Mouse (Mus musculus) skeletal muscle tissue, adult 2 months (tissue): Measurements from ENCODE around the gene Tkt.
A peak's percentile ranks its signal among the peaks of the same experiment; 100 is the strongest.
"Not testable (repeated sequence)": the region's sequence is repeated elsewhere in the genome, so short reads cannot be mapped to it uniquely, and the experiment has no call there.

Experiments used
- DNase-seq: peaks from one replicate; pipeline ENCODE4 v3.0.0-alpha.2; 2012; ENCODE audit warnings: low read depth, low spot score

Gene Tkt

GRCm38 (mm10) chr14:30553185-30553584 lies 5.0 kb downstream of the Tkt start:
- no peak for DNase-seq

GRCm38 (mm10) chr14:30556651-30557050 lies 8.5 kb downstream of the Tkt start:
- no peak for DNase-seq

- no peak for DNase-seq
Observed at GRCm38 (mm10) chr14:30557730-30558129, 9.6 kb downstream of the Tkt start.

DNA sequence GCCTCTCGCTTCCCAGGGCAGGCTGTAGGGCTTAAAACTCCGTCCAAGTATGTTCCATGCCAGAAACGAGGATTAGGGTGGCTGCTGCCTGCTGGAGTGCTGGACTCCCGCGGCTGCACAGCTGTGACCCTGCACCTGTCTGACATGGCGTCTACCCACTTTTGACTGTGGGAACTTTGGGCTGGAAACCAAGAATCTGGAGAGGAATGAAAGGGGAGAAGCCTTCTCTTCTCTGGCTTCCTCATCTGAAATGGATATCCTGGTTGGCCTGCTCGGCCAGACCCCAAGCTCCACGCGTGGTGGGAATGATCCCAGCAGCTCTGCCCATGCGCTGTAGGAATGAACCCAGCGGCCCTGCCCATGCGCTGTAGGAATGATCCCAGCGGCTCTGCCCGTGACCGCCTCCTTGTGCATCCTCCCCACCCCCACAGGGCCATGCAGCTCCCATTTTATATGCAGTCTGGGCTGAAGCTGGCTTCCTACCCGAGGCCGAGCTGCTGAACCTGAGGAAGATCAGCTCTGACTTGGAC lies 11.2 kb downstream of the Tkt start:
- DNase-seq: peak; percentile 87

DNA sequence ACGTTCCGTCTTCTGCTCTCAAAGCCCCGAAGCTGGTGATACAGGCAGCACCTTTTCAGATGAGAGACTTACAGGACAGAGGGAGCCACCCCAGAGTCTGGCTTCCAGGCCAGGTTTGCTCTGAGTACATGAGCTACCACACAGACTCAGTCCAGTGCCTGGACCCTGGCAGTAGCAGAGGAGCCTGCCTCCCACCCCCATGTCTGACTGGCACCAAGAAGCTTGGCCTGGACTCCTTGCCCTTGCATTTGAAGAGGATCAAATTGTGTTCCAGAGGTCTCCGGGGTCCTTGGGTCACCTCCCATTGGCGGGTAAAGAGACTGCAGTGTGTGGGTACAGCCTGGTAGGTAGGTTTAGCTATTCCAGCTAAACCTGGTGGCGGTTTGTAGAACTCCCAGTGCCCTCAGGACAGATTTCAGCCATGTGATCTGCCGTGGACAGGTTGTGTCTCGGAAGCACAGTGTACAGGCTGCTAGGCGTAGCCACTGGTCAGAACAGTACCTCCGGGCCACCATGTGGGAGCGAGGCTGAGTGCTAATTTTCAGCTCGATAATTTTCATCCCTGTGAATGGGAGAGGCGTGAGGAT lies 12.7 kb downstream of the Tkt start:
- DNase-seq: no peak

DNA sequence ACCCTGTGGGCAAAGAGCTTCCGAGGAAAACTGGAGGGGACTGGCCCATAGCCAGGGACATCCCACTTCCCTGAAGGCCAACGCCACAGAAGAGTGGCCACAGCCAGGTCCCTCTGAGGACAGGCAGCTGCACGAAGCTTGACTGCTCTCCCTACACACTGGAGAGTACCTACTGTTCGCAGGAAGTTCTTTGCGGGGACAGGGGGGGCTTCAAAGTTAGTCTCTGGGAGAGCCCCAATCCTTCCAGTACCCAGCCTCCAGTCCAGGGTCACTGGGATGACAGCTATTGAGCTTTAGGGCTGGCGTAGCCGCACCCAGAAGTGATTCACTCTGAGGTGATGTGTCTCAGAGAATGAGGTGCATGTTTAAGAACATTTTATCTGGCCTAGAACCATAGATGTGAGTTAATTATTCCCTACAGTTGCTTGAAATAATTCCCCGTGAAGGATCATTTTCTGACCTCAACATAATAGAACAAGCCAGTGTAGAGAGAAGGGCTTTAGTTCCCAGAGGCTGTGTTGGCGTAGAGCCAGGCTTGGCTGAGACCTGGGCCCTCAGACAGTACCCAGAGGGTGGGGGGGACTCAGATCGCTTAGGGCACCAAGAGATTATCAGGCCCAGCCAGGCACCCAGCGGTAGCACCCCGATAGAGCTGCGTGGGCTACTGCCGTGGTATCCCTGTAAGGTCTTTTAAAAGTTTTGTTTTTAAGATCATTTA lies 13.5 kb downstream of the Tkt start:
- no peak for DNase-seq

- DNase-seq: no peak
Observed at GRCm38 (mm10) chr14:30562343-30562742, 14.2 kb downstream of the Tkt start.

- DNase-seq: peak; percentile 78
Observed at GRCm38 (mm10) chr14:30564451-30564850, 16.3 kb downstream of the Tkt start.

DNA sequence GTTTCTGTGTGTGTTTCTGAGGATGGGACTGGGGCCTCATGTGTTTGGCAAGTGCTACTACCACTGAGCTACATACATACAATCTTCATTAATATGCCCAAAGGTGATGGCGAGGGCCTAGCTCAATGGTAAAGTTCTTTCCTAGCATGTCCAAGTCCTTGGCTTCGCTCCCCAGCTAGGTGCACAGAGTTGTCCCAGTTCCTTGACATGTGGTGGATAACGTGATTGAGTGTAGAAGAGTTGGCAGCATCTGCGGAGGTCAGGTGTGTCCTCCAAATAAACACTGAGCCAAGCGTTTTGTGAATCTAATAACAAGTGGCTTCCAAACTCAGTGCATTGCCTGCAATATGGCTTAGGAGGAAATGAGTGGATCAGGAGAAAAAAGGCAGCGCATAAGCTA lies 18.2 kb downstream of the Tkt start:
- no peak for DNase-seq

DNA sequence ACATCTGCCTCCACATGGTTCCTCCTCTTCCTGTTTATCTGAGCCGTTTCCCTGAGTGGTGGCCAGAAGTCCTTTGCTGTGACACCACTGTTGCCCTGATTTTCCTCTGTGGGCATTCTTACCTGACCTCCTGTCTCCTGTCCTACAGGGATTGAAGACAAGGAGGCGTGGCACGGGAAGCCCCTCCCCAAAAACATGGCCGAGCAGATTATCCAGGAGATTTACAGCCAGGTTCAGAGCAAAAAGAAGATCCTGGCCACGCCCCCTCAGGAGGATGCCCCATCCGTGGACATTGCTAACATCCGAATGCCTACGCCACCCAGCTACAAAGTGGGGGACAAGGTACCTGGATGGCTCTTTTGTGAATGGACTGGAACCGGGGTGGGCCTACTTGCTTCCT lies 19.9 kb downstream of the Tkt start:
- no peak for DNase-seq

DNA sequence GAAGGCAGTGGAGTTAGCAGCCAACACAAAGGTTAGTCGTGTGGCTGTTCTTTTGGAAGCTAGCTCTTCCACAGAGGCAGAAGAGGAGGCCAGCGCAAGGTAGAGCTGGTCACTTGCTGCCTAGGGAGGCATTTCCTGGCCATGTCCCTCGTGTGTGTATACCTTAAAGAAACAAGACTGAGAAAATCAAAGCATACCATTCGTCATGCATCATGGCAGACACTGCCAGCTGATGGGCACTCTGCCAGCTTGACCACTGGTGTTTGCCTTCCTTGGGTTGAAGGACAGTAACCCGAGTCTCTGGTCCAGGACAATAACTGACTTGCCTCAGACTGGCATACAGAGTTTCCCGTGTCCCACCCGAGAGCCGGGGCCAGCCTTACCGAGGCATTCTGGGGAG lies 22.1 kb downstream of the Tkt start:
- no peak for DNase-seq

DNA sequence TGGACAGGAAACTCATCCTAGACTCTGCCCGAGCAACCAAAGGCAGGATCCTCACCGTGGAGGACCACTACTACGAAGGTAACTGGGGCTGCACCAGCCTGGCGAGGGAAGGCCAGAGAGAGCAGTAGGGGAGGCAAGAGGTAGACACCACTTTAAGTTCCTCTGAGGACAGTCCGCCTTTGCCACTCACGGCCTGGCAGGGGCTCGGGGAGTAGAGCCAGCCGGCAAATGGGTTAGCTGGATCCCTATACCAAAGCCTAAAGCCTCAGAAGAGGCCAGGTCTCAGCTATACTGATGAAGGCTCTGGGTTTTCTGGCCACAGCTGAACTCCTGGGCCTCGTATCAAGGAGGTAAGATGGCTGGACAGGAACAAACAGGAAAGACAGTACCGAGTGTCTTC lies 24.1 kb downstream of the Tkt start:
- DNase-seq: no peak

- no peak for DNase-seq
Observed at GRCm38 (mm10) chr14:30573235-30573634, 25.1 kb downstream of the Tkt start.

GRCm38 (mm10) chr14:30573983-30574584 lies 25.9 kb downstream of the Tkt start:
- DNase-seq: peak; percentile 51

DNA sequence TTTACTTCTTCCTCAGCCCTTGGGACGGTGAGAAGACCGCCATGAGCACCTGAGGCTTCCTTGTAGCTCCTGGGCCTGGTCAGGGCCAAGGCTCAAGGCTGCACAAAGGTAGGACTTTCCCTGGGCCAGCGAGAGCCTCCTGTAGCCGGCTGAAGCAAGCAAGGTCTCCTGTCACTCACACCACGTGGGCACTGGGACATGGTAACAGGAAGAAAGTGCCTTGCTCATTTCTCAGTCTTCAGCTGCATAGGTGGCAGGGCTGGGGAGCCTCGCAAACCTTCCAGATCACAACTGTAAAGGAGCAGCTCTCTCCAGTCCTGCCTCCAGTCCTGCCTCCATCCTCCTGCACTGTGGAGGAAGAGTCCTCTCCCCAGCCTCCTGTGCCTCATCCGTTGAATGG lies 27.6 kb downstream of the Tkt start:
- DNase-seq: no peak

- DNase-seq: no peak
Observed at GRCm38 (mm10) chr14:30576260-30576659, 28.1 kb downstream of the Tkt start.

- not testable (repeated sequence) for DNase-seq
Observed at GRCm38 (mm10) chr14:30577303-30578062, 29.3 kb downstream of the Tkt start.

GRCm38 (mm10) chr14:30579180-30579579 lies 31.0 kb downstream of the Tkt start:
- DNase-seq: no peak

GRCm38 (mm10) chr14:30579882-30580281 lies 31.7 kb downstream of the Tkt start:
- DNase-seq: no peak

- DNase-seq: no peak
Observed at GRCm38 (mm10) chr14:30581238-30581637, 33.1 kb downstream of the Tkt start.

DNA sequence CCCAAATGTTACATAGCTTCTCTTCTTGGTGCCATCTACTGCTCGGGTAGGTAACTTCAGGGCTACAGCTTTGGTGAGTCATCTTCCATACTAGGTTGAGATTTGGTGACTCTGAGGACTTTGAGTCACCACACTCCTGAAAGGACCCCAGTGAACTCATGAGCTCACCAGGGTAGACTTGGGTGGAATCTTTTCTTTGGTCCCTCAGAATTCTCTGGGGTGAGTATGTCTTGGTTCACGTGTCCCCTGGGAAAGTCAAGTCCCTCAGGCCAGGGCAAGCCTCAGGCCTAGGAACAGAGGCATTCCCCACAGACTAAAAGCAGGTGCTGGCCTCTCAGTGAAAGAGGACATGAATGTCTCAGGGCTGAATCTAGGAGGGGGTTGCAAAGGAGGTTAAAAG lies 35.9 kb downstream of the Tkt start:
- no peak for DNase-seq
